Mouse (Mus musculus) adrenal gland, postnatal 4 days (tissue): ENCODE results near the gene Sytl4. TPM values are rescaled to one million over a fixed set of nuclear protein-coding genes. Genes with fewer than 3 reads are reported as not detected.

Experiments used
- total RNA-seq, 2 experiments: library from RNA; stranded (reverse); gene quantifications; 2 replicates each; pipeline ENCODE4 v1.2.3; 2021

Gene Sytl4
- total RNA-seq, 2 experiments from 2014 or later: 21.2 to 27.9 TPM

Other genes with a start within 250 kb of the Sytl4 start
- 10 to 100 TPM in 1 of 2 experiments, 1 to 10 TPM in 1; 2.9 to 18.5 TPM for gene Tnmd, start 130.8 kb downstream of the Sytl4 start, total RNA-seq
- gene Tspan6, start 83.4 kb downstream of the Sytl4 start, total RNA-seq: 10 to 100 TPM; 52.2 to 57.0 TPM
- gene Srpx2, start 73.4 kb downstream of the Sytl4 start, total RNA-seq: 1 to 10 TPM; 3.9 to 5.3 TPM
- 10 to 100 TPM; 45.2 to 49.4 TPM for gene Cstf2, start 77.4 kb upstream of the Sytl4 start, total RNA-seq
- gene Xkrx, start 180.3 kb upstream of the Sytl4 start, total RNA-seq: 1 to 10 TPM; 2.1 to 2.7 TPM
- not detected for gene Arl13a, start 205.7 kb upstream of the Sytl4 start, total RNA-seq
- 1 to 10 TPM in 1 of 2 experiments, under 1 TPM in 1; 0.82 to 1.6 TPM for gene Nox1, start 240.1 kb upstream of the Sytl4 start, total RNA-seq